Comparison of ENCODE assay signal across 7 mouse cellular contexts in genomic region chr6:140924319-140924981, GRCm38 (mm10).
DNase-seq lines count a peak whose midpoint lies in the region; ATAC-seq and TF ChIP-seq lines count a peak whose summit lies in the region.

No protein-coding gene starts in this region.

- TF ChIP-seq POLR2A in MEL (IDR thresholded peaks at IDR 0.05; ENCODE audit: control insufficient read depth in 1 of 2, insufficient read depth in 1 of 2, low read depth in 1 of 2, low read length in 2 of 2, poor library complexity in 1 of 2): no peak

- no peak overlapping the region for H3K9ac ChIP-seq in MEL (ENCODE audit: control insufficient read depth, low read depth, low read length, poor library complexity, severe bottlenecking)
- H3K9ac ChIP-seq in stomach, embryonic 15.5 days: no peak overlapping the region

- H3K4me1 ChIP-seq in MEL (ENCODE audit: control insufficient read depth in 1 of 2, insufficient read depth in 2 of 2, low read length in 2 of 2): no peaks in the 10 kb centered on the region
- H3K4me1 ChIP-seq in stomach, embryonic 15.5 days: no peaks in the 10 kb centered on the region

- H3K27ac ChIP-seq in MEL (ENCODE audit: control insufficient read depth, low read depth, low read length): no peak overlapping the region
- no peak overlapping the region for H3K27ac ChIP-seq in stomach, embryonic 15.5 days

- WGBS in stomach, embryonic 15.5 days: 38% methylated on average over 12 of the region's 12 CpGs

- no peaks in the 10 kb centered on the region for H3K36me3 ChIP-seq in MEL (ENCODE audit: control insufficient read depth in 1 of 2, insufficient read depth in 2 of 2, low read length in 2 of 2)
- H3K36me3 ChIP-seq in stomach, embryonic 15.5 days: no peaks in the 10 kb centered on the region

- no peaks in the 10 kb centered on the region for H3K27me3 ChIP-seq in MEL (ENCODE audit: control insufficient read depth in 1 of 2, insufficient read depth in 2 of 2, low read length in 2 of 2)
- H3K27me3 ChIP-seq in stomach, embryonic 15.5 days (replicated peaks): no peaks in the 10 kb centered on the region

- no peak overlapping the region for H3K4me3 ChIP-seq in MEL (ENCODE audit: control insufficient read depth in 1 of 2, insufficient read depth in 1 of 2, low read depth in 2 of 2, low read length in 2 of 2)
- H3K4me3 ChIP-seq in stomach, embryonic 15.5 days (replicated peaks): no peak overlapping the region

- no peaks in the 10 kb centered on the region for H3K9me3 ChIP-seq in MEL (replicated peaks; ENCODE audit: insufficient read depth, low read length)
- H3K9me3 ChIP-seq in stomach, embryonic 15.5 days: no peaks in the 10 kb centered on the region

- peak; percentile 1 for DNase-seq in MEL (ENCODE audit: low read depth, low spot score)
- DNase-seq in adrenal gland, adult 2 months: peak; percentile 26
- peak; percentile 24 for DNase-seq in embryo, embryonic 11.5 days (ENCODE audit: low read depth, low spot score)
- peak; percentile 5 for DNase-seq in layer of hippocampus, adult 9-11 months

- no peak for TF ChIP-seq EP300 in MEL (IDR thresholded peaks at IDR 0.05; ENCODE audit: low read depth in 1 of 2, low read length in 2 of 2)

- ATAC-seq in hematopoietic stem cell, adult 5-6 weeks (replicated peaks in 1 of 2; ENCODE audit: insufficient read depth in 1 of 2, low FRiP score in 2 of 2, low TSS enrichment in 1 of 2, low read depth in 1 of 2, poor library complexity in 2 of 2, severe bottlenecking in 2 of 2): peak; percentile 49 to 74; a peak in 3 of 4 replicates
- peak; percentile 71 for ATAC-seq in megakaryocyte, adult 5-6 weeks (ENCODE audit: poor library complexity, severe bottlenecking)
- peak; percentile 18; the same call in 1 of the 2 replicates for ATAC-seq in stomach, embryonic 15.5 days (ENCODE audit: insufficient read depth, low FRiP score, low read depth)

- H3K4me2 ChIP-seq in stomach, embryonic 15.5 days: no peak overlapping the region

- peak; percentile 9 for TF ChIP-seq RAD21 in MEL (IDR thresholded peaks at IDR 0.05; ENCODE audit: low read depth, low read length)

- peak in 2 of 3 experiments; percentile 11 to 14; a peak in 2 of 6 replicates for TF ChIP-seq CTCF in MEL (IDR thresholded peaks at IDR 0.05 in 2 of 3, conservative IDR thresholded peaks at IDR 0.05 in 1 of 3; ENCODE audit: control insufficient read depth in 1 of 3, insufficient read depth in 1 of 3, low read depth in 2 of 3, low read length in 3 of 3, poor library complexity in 1 of 3, severe bottlenecking in 1 of 3)

- H3K79me2 ChIP-seq in MEL (ENCODE audit: control insufficient read depth, insufficient read depth, low read length, poor library complexity): no peaks in the 10 kb centered on the region

TF ChIP-seq in MEL, 35 proteins besides CTCF, POLR2A, EP300 and RAD21:
- TF ChIP-seq ELF1 (IDR thresholded peaks at IDR 0.05; ENCODE audit: low read depth, low read length) (no peak), GABPA (IDR thresholded peaks at IDR 0.05; ENCODE audit: low read depth, low read length) (no peak), MYB (IDR thresholded peaks at IDR 0.05; ENCODE audit: low read depth, low read length) (no peak), MAFK (IDR thresholded peaks at IDR 0.05; ENCODE audit: borderline replicate concordance, low read depth, low read length) (no peak), MAX (IDR thresholded peaks at IDR 0.05; ENCODE audit: low read length) (no peak), CHD2 (IDR thresholded peaks at IDR 0.05; ENCODE audit: low read length) (no peak), TAL1 (IDR thresholded peaks at IDR 0.05; ENCODE audit: low read length) (no peak), MAZ (IDR thresholded peaks at IDR 0.05; ENCODE audit: low read depth, low read length) (no peak), ZKSCAN1 (IDR thresholded peaks at IDR 0.05; ENCODE audit: low read depth, low read length) (no peak)

Comparison
In these comparisons a context has a peak if more than half of its experiments do, and no peak if none do; other contexts are left out.
1. ATAC-seq: peak in every context shown above with its lines; median percentile 71 in megakaryocyte, adult 5-6 weeks; 62 in hematopoietic stem cell, adult 5-6 weeks; 18 in stomach, embryonic 15.5 days.